Mouse (Mus musculus) heart, postnatal 25 days (tissue): Measurements from ENCODE around the gene Tgoln1. TPM values are rescaled to one million over a fixed set of nuclear protein-coding genes. Genes with fewer than 3 reads are reported as not detected.

ENCODE experiments used
- DNase-seq: peaks from one replicate; pipeline ENCODE4 v3.0.0; 2022; ENCODE audit warnings: low spot score
- intact Hi-C: fragments of 180-260 bp; cut with DNase I; formaldehyde crosslinking; loops from one replicate; pipeline ENCODE4 v1.15.1; 2025
- total RNA-seq, 2 experiments: library from RNA; stranded (reverse); gene quantifications; 2 replicates each; pipeline ENCODE4 v1.2.3; 2021

Gene Tgoln1
- total RNA-seq, 2 experiments from 2014 or later: 46.3 to 50.5 TPM

DNA sequence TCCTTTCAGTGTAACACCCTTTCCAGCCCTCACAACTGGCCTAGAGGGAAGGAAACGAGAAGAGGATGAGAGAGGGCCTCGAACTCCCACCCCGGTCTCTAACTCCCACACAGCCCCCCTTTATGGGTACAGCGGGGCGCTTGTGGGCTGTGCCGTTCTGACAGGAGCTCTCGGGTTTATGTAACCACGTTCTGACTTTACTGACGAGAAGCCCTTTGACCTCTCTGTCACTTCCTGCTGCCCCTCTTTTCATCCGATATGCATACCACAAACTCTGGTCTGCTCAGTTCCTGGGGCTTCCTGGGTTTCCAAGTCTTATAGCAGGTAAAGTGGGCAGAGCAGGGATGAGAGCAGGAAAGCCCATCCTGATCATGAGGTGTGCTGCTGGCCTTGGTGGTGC is 17.5 kb upstream of the Tgoln1 start:
- intact Hi-C loops: loop anchor here (2.0 kb wide), 1 partner anchor 196 kb away; no protein-coding TSS in a partner anchor
- no peak for DNase-seq

DNA sequence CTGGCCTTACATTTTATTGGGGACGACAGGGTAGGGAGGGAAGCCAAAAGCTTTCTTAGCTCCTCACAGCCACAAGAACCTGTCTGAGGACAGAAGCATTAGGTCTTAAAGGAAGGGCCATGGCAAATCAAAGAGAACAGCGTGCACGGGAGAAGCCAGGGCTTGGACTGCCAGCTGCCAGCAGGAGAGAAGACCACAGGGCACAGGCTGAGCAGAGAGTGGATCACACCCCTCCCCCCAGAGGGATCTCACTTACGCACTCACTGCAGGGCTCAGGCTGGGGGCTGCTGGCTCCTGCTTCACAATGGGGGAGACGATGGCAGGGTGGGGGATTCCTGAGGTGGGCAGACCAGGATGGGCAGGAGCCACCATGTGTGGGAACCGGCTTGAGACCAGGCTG is 14.9 kb upstream of the Tgoln1 start:
- DNase-seq: no peak
- intact Hi-C loops: no loop called here

DNA sequence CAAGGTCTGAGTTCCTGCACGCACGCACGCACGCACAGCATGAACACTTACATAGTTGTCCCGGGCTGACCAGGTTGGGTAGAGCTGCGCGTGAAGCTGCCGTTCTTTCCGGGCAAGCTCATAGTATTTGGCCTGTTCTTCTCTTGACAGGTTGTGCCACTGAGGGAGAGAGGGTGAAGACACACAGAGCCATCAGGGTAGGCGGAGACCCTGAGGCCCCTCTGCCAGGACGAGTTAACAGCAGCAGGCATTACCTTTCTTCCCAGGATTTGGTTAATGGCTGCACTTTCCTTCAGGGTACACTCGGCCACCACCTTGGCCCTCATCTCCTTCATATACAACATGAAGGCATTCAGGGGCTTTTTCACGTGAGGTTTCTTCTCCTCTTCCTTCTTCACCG is 14.2 kb upstream of the Tgoln1 start:
- no peak for DNase-seq
- intact Hi-C loops: no loop called here

DNA sequence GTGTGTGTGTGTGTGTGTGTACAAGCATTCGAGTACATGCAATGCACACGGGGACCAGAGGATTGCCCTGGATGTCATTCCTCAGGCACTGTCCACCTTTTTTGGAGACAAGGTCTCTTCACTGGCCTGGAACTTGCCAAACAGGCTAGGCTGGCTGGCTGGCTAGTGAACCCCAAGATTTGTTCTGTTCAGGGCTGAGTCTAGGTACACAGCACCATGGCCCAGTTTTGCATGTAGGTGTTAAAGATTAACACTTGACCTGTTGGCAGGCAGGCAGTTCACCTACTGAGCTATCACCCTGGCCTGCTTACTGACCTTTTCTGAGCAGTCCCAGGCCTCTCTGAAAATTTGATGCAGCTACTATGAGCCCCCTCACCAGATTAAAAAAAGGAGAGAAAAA is 13.6 kb upstream of the Tgoln1 start:
- no peak for DNase-seq
- intact Hi-C loops: no loop called here

DNA sequence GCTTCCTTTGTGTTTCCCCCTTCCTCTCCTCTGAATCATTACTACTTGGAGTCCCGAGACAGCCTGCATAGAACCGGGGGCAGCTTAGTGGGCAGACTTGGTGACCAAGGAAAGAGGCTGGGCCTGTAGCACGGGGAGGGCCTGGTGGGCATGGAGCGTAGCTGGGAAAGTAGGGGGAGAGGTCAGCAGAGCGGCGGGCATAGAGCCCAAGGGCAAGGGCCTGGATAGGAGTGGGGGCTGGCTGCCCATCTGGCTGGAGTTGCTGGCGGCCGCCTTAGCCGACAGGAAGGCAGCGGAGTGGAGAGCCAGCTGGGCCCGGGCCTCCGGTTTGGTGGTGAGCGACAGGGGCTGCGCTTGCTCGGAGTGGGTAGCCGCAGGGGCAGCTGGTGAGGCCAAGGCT is 10.5 kb upstream of the Tgoln1 start:
- intact Hi-C loops: no loop called here
- DNase-seq: no peak

DNA sequence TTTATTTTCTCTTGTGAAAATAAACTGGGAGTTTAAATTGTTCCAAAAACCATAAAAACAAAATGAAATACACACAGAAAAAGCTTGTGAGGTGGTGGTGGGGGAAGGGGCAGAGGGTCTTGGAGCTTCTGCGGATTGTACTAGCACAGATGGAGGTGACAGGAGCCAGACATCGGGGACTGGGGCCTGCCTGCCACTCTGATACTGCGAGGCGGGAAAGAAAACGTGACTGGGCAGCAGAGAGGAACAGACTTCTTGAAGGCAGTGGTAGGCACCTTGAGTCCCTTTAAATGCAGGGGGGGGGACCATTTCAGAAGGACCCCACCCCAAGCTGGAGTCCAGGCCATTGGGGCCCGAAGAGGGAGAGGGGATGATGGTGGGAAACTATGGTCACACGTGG is 9.6 kb upstream of the Tgoln1 start:
- DNase-seq: no peak
- intact Hi-C loops: no loop called here

DNA sequence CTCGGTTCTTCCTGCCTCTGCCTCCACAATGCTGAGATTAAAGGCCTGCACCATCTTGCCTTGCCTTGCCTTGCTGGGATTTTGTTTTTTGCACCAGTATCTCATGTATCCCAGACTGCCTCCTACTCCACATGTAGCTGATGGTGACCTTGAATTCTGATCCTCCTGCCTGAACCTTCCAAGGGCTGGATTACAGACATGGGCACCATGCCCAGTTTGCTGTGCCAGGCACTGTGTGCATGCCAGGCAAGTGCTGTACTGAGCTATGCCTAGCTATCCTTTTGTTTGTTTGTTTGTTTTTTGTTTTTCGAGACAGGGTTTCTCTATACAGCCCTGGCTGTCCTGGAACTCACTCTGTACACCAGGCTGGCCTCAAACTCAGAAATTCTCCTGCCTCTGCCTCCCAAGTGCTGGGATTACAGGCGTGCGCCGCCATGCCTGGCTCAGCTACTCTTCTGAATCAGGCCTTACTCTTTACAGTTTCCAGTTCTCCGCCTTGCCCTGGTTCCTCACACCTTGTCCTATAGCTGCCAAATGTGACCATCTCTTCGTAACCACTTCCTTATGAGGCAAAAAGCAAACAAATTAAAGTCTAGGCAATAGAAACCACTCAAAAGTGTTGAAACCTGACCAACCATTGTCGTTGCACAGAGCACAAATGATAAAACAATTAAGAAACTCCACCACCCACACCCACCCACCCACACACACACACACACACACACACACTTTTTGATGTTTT is 7.0 kb upstream of the Tgoln1 start:
- no peak for DNase-seq
- intact Hi-C loops: no loop called here

DNA sequence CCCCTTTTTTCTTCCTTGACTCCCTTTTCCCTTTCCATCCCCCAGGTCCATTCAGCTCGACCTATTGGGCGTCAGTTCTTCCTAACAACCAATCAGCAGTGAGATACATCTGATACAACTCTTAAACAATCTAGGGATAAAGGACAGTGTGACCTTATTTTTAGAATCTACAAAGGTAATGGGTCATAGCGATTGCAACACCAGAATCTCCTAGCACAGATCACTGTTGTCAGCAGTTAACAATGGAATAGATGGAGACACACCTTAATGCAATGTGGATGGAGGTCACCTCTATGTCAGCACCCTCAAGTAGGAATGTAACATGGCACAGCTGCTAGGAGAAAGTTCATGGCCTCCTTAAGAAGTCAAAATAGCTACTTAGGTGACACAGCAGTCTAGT is 6.1 kb upstream of the Tgoln1 start:
- no peak for DNase-seq
- intact Hi-C loops: no loop called here

DNA sequence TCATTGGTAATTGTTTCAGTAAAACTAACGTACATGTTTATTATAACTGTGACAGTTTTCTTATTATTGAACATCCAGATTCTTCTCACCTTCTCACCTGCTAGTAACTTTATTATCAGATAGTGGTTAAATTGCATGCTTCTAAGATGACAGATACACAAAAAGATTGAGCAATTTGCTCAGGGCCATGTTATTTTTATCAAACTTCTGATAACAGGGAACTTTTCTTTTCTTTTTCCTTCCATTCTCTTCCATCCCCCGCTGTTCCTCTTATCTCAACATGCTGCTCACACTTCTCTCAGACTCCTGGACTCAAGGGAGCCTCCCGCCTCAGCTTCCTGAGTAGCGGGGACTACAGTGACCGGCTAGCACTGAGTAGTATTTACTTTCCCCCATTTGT is 4.1 kb upstream of the Tgoln1 start:
- DNase-seq: no peak
- intact Hi-C loops: no loop called here

DNA sequence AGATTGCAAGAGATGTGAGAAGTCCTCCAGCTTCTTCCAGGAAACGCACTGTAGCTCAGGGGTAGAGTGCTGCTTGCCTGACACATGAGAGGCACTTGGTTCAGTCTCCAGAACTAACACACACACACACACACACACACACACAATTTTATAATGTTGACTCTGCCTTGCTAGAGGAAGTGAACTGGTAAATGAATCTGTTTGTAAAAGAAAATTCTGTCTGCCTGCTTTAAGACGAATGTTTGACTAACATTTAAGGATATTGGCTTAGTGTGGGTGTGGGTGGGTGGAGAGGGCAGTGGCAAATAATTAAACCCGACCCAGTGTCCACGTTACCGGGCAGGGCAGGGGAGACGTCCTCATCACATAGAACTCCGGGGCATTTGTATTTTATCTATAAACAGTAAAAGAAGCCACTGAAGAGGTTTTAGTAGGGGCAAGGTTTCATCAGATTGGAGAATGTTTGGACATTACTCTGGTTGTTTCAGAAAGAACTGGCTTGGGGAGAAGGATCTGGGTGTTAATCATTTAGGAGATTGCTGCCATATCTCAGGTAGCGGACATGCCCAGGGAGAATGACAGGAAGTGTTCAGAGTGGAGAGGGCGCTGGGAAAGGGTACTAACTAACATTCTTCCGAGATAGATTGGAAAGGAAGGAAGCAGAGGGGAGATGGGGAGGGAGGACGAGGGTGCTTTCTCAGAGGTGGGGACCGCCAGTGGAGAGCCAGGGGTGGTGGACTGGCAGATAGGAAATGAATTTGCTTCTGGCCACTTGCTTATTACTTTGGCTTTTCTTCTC is 3.1 kb upstream of the Tgoln1 start:
- DNase-seq: no peak
- intact Hi-C loops: no loop called here

DNA sequence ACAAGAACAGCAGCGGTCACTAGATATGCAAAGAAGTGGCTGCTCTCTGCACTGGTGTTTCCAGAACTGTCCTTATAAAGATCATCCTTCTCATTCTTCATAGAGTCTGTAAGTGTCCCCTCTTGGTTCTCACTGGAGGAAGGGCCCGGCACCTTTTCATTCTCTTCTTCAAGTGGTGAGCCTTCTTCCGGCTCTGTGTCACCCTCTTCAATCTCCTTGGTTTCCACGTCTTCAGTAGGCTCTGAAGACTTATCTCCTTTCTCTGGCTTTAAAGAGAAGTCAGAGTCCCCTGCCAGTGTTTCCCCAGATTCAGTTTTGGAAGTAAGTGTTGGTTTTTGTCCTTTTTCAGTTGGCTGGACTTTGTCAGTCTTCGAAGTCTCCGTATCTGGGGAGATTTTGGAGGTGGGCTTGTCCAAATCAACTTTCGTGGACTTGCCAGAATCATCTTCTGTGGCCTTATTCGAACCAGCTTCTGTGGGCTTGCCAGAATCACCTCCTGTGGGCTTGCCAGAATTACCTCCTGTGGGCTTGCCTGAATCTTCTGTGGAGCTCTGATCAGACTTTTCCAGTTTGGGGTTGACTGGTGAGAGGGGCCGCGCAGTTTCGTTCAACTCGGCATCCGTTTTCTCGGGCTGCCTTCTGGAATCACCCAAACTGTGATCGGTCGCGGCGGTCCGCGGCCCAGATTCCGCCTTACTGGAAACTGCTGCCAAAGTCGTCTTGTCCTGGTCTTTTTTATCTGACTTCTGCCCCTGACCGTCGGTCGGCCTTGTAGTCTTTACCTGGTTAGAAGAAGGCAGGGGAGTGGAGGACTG is 1.0 kb downstream of the Tgoln1 start:
- no peak for DNase-seq
- intact Hi-C loops: loop anchor here (2.0 kb wide), 1 partner anchor 15 kb away; no protein-coding TSS in a partner anchor

DNA sequence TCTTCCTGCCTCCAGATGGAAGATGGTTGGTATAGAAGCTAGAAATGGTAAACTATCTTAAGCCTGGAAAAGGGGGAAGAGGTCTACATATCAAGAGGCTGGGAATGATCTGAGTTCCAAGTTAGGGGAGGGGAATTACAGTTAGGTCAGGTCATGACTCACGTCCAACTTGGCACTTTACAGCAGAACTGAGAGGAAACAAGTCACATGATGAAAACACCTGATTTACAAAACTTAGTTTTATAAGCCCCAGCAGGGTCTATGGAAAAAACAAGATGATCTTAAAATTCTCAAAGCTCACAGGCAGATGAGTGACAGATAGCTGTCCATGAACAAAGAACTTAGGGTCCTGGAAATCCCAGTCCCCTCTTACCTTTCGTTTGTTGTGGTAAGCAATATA is 1.6 kb downstream of the Tgoln1 start:
- no peak for DNase-seq
- intact Hi-C loops: loop anchor here (2.0 kb wide), 1 partner anchor 14 kb away; no protein-coding TSS in a partner anchor

DNA sequence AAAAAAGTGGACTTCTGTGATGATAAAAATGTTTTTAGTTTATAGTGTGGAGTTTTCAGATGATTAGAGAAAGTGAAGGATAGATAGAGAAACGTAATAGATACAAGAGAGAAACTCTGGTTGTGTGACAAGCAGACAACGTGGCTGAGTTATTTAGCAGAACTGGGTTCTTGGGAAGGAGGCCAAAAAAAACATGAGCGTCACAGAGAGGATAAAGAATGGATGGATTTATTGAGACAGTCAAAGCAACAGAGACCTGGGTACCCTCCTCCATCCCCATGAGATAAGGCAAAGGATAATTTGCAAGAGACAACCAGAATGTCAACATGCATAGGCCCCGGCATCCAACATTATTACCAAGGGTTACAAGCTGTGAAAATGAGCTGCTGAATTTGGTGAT is 6.5 kb downstream of the Tgoln1 start:
- no peak for DNase-seq
- intact Hi-C loops: no loop called here

DNA sequence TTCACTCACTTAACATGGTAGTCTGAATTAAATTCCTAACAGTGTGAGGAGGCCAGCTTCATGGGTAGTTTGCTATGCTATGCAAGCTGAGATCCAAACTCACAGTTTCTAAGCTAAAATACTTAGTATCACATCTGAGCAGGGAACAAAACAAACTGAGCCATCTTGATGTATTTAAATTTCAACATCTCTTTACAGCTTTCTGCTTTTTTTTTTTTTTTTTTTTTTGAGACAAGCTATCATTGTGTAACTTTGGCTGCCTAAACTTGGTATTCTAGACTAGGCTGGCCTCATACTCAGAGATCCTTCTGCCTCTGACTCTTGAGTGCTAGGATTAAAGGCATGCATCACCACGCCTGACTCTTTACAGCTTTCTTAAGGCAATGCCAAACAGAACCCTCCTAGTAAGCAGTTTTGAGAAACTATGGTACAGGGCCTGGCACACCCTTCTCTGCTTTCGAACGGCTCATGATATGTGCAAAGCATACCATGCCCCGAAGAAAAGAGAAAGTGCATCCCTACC is 8.1 kb downstream of the Tgoln1 start:
- intact Hi-C loops: no loop called here
- DNase-seq: no peak

DNA sequence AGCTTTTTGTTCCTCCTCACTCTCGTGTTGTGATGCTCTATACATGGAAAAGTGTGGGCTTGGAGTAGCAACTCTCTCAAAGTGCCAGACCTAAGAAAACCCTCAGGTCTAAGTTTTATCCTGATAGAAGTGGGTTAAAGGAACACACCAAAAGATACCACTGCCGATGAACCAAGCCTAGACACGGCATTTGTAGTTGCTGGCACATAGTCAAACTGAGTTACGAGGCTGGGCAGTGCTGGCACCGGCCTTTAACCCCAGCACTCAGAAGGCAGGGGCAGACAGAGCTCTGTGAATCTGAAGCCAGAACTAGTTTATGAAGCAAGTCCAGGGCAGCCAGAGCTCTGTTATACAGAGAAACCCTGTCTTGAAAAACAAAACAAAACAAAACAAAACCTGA is 9.1 kb downstream of the Tgoln1 start:
- DNase-seq: no peak
- intact Hi-C loops: no loop called here

DNA sequence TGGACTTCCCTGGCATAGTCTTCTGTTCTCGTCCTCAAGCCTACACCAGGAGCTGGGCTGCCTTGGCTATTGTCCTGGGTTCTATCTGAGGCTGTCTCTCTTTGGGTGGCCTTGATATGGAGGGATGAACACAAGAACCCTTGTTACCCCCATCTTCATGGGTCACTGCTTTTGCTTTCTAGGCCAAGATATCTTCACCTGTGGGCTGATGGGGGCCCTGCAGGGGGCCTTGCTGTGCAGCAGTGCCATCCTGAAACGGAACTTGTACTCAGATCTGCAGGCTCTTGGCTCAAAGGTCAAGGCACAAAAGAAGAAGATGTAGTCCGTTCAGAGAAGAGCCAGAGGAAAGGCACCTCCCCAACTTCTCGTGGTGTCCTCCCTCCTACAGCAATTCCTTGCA is 9.7 kb downstream of the Tgoln1 start:
- no peak for DNase-seq
- intact Hi-C loops: no loop called here

DNA sequence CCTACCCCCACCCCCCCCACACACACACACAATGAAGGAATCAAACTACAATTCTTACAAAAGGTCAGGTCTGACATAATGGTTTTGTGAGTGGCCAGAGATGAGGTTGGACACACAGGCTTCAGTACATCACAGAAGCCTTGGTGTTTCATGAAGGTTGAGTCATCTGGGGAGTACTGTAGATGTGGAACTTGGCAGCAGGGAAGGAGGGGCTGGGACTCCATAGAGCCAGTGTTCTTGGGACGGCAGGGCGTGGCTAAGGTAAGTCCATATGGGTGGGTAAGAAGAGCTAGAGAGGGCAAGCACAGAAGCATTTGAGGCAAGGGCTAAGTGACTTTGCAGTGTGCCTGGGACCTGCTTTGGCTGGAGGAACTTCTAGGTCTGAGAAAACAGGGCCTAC is 12.7 kb downstream of the Tgoln1 start:
- intact Hi-C loops: loop anchor here (5.0 kb wide), 1 partner anchor 63 kb away; no protein-coding TSS in a partner anchor
- no peak for DNase-seq

DNA sequence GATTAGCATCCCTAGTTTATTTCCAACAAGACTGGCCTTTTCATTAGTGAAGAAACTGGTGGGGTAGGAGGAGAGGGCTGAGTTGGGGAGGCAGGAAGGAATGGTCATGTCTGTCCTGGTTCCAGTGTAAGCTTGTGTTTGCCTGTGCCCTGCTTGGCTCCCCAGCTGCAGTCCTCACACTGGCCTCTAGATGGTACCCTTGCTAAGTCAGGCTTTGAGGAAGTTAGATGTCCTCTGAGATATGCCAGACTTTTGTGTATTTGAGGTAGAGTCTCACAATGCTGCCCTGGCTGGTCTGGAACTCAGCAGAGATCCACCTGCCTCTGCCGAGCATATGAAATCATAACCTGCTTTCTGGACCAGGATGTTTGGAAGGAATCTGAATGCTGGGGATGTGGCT is 15.1 kb downstream of the Tgoln1 start:
- intact Hi-C loops: loop anchor here (2.0 to 5.0 kb wide), 2 partner anchors 13 to 66 kb away; no protein-coding TSS in a partner anchor
- peak; percentile 41 for DNase-seq

DNA sequence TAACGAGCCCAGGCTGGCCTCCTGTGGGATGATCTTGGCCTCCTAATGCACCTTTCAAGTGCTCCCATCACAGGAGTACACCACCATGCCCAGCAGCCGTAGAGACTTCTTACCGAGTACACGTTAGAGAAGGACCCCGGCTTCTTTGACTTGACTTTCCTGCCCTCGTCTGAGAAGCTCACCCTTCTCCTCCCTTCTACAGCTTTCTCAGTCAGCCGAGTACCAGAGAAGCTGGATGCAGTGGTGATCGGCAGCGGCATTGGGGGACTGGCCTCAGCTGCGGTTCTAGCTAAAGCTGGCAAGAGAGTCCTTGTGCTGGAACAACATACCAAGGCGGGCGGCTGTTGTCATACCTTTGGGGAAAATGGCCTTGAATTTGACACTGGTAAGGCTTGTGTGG is 16.0 kb downstream of the Tgoln1 start:
- DNase-seq: no peak
- intact Hi-C loops: loop anchor here (2.0 to 5.0 kb wide), 2 partner anchors 14 to 67 kb away; no protein-coding TSS in a partner anchor

DNA sequence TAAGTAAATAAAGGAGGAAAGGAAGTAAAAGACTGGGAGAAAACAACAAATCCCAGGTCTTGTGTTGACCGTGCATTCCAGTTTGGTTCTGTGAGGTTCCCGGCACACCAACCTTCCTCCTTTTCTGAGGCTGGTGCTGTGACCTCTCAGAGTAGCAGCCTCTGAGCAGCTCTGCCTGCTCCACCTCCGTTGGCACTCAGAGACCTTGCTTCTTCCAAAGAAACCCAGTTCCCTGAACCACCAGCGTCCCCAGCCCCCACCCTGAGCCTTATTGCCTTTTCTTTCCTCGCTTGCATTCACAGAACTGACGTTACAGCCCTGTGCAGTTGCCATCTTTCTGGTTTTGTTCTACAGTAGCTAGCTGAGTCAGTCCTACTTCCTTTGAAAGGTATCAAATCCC is 16.6 kb downstream of the Tgoln1 start:
- intact Hi-C loops: loop anchor here (2.0 to 5.0 kb wide), 2 partner anchors 15 to 67 kb away; no protein-coding TSS in a partner anchor
- DNase-seq: no peak
